Mouse (Mus musculus) midbrain, embryonic 15.5 days (tissue): ENCODE measurements around the gene Akap13. TPM values are rescaled to one million over a fixed set of nuclear protein-coding genes. Genes with fewer than 3 reads are reported as not detected.

Experiments
- ATAC-seq: fragments of 200-750 bp; cut with Nextera tagmentation; replicated peaks from 2 replicates; pipeline ENCODE4 v1.8.0; 2017; ENCODE audit warnings: moderate TSS enrichment
- H3K27ac ChIP-seq: fragments of 300-500 bp; sonication (generic); 2 replicates; pipeline ENCODE4 v1.5.1; 2015; ENCODE audit warnings: mild to moderate bottlenecking, inconsistent platforms
- H3K27me3 ChIP-seq: fragments of 300-500 bp; sonication (generic); replicated peaks from 2 replicates; pipeline ENCODE4 v1.6.1; 2015; ENCODE audit warnings: inconsistent platforms
- H3K36me3 ChIP-seq: fragments of 300-500 bp; sonication (generic); replicated peaks from 2 replicates; pipeline ENCODE4 v1.6.1; 2015; ENCODE audit warnings: inconsistent platforms
- H3K4me1 ChIP-seq: fragments of 300-500 bp; sonication (generic); 2 replicates; pipeline ENCODE4 v1.6.1; 2015; ENCODE audit warnings: inconsistent platforms
- H3K4me2 ChIP-seq: fragments of 300-500 bp; sonication (generic); 2 replicates; pipeline ENCODE4 v1.6.1; 2015; ENCODE audit warnings: inconsistent platforms, mild to moderate bottlenecking, moderate library complexity
- H3K4me3 ChIP-seq: fragments of 300-500 bp; sonication (generic); 2 replicates; pipeline ENCODE4 v1.5.1; 2015; ENCODE audit warnings: mild to moderate bottlenecking, inconsistent platforms
- H3K9ac ChIP-seq: fragments of 300-500 bp; sonication (generic); 2 replicates; pipeline ENCODE4 v1.6.1; 2015; ENCODE audit warnings: mild to moderate bottlenecking, inconsistent platforms
- H3K9me3 ChIP-seq: fragments of 300-500 bp; sonication (generic); 2 replicates; pipeline ENCODE4 v1.6.1; 2016; ENCODE audit warnings: inconsistent platforms
- WGBS: fragments of 180-500 bp; shearing (Covaris S2); methylation state at CpG from one replicate; pipeline ENCODE4 v1.1.7; 2015; ENCODE audit warnings: mixed read lengths; 5-methylcytosine and 5-hydroxymethylcytosine counted together
- polyA plus RNA-seq: library from polyadenylated mRNA; unstranded; fragments of >200 nt; fragmentation: Nextera tagmentation; extraction: Ambion mirVana; gene quantifications from 2 replicates; pipeline ENCODE4 v1.2.1, GENCODE M21; 2015

Gene Akap13
- polyA plus RNA-seq, 1 experiment from 2014 or later: 16.1 TPM

DNA sequence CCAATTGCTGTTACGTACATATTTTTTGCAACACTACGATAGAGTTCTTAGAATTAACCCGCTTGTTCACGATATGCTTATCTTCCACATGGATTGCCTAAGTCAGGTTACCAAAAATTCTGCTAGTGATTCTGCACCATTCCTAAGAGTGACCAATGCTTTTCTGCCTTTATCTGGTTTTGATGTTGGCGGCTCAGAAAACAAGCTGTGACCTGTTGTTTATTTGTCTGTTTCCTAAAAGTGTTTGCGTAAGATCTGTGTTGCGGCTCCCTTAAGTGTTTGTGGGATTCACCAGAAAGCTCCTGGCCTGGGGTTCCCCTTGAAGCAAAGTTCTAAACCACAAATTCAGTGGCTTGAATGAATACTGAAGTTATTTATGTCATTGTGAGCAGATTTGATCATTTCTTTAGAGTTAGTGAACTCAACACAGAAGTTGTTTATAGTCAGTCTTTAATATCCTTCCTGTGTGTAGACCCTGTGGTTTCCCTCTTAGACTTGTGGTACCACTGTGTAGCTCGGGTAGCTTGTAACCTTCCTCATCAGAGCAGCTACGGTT lies 201.0 kb downstream of the Akap13 start:
- Histone ChIP-seq H3K27me3 (no peaks in the 10 kb centered on the region), H3K4me1 (no peaks in the 10 kb centered on the region), H3K4me2 (no peak overlapping the region), H3K27ac (no peak overlapping the region), H3K9me3 (no peaks in the 10 kb centered on the region), H3K36me3 (no peaks in the 10 kb centered on the region), H3K9ac (no peak overlapping the region), H3K4me3 (no peak overlapping the region)
- WGBS: 92% methylated on average over 9 of the region's 9 CpGs
- ATAC-seq: no peak

DNA sequence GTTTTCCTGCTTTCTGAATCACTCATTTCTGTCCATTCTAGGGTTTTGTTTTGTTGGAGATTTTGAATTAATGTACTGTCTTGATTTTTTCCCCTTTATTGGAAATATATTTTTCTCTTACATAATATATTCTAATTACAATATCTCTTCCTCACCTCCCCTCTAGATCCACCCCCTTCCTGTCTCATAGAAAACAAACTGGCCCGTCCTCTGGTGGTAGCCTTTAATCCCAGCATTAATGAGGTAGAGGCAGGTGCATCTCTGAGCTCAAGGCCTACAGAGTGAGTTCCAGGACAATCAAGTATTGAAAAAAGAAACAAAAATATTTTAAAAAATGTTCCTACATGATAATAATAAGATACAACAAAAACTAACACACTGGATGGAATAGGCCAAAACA lies 201.6 kb downstream of the Akap13 start:
- WGBS: 43% methylated on average over 1 of the region's 1 CpGs
- no peaks in the 10 kb centered on the region for H3K36me3 ChIP-seq
- no peak overlapping the region for H3K4me2 ChIP-seq
- H3K9me3 ChIP-seq: no peaks in the 10 kb centered on the region
- ATAC-seq: no peak
- H3K27me3 ChIP-seq: no peaks in the 10 kb centered on the region
- H3K4me1 ChIP-seq: no peaks in the 10 kb centered on the region
- H3K4me3 ChIP-seq: no peak overlapping the region
- H3K9ac ChIP-seq: no peak overlapping the region
- H3K27ac ChIP-seq: no peak overlapping the region

DNA sequence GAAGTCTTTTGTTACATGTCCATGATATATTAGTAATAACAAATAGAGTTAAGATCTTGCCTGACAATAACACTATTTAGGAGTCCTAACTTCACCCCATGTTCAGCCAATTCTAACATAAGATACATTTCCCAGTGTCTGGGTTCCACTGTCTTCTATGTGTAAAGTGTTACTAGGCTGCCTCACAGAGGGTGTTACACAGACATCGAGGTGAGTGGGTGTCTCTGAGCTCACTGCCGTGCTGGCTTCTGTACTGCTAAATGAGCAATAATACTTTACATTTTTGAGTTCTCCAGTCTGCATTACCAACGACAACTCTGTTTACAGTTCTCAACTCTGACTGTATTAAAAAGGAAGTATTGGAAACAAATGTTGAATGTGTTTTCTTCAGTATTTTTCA lies 209.1 kb downstream of the Akap13 start:
- no peaks in the 10 kb centered on the region for H3K9me3 ChIP-seq
- WGBS: 93% methylated on average over 3 of the region's 3 CpGs
- no peak for ATAC-seq

DNA sequence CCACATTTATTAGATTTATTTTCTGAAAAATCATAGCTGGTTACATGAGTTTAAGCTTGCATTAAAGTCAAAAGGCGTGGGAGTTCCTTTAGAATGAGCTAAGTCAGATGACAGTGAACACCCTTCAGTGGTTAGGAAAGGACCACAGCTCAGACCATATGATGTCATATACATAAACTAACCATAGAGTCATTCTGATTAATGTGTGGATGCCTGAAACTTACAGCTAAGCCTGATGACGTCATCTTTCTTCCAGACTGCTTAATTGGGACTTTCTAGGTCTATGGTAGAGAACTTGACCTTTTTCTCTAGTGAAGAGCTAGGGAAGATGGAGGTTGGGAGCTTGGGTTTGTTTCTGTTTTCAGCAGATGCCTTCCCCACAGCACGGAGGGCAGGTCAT lies 211.6 kb downstream of the Akap13 start:
- Histone ChIP-seq H3K27me3 (no peaks in the 10 kb centered on the region), H3K4me2 (no peak overlapping the region), H3K4me3 (no peak overlapping the region), H3K36me3 (no peaks in the 10 kb centered on the region), H3K4me1 (no peaks in the 10 kb centered on the region), H3K27ac (no peak overlapping the region), H3K9me3 (no peaks in the 10 kb centered on the region), H3K9ac (no peak overlapping the region)
- 93% methylated on average over 3 of the region's 3 CpGs for WGBS
- no peak for ATAC-seq

More for the DNA sequence above, 209.1 kb downstream of the Akap13 start:
- no peaks in the 10 kb centered on the region for H3K4me1 ChIP-seq
- no peak overlapping the region for H3K27ac ChIP-seq
- H3K4me2 ChIP-seq: no peak overlapping the region
- H3K36me3 ChIP-seq: no peaks in the 10 kb centered on the region
- no peak overlapping the region for H3K9ac ChIP-seq
- no peaks in the 10 kb centered on the region for H3K27me3 ChIP-seq
- no peak overlapping the region for H3K4me3 ChIP-seq

DNA sequence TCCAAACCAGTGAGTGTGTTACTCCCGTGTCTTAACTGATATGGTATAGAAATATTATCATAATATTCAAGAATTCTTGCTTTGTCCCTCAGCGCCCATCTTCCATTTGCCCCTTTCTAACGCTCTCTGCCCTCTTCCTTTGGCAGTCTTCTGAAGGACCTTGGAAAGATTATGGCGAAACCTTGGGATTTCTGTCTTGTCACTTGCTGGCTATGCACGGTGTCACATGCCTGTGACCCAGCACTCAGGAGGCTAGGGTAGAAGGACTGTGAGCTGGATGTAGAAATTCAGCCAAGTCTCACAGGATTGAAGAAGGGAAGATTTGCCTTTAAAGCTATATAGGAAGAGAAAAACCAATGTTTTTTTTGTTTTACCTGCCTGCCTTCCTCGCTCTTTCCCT lies 212.2 kb downstream of the Akap13 start:
- H3K4me2 ChIP-seq: no peak overlapping the region
- H3K27me3 ChIP-seq: no peaks in the 10 kb centered on the region
- no peaks in the 10 kb centered on the region for H3K9me3 ChIP-seq
- no peaks in the 10 kb centered on the region for H3K4me1 ChIP-seq
- no peak overlapping the region for H3K9ac ChIP-seq
- no peak overlapping the region for H3K27ac ChIP-seq
- ATAC-seq: no peak
- 95% methylated on average over 6 of the region's 6 CpGs for WGBS
- no peaks in the 10 kb centered on the region for H3K36me3 ChIP-seq
- no peak overlapping the region for H3K4me3 ChIP-seq

- Histone ChIP-seq H3K9ac (no peak overlapping the region), H3K9me3 (no peaks in the 10 kb centered on the region), H3K27ac (no peak overlapping the region), H3K36me3 (no peaks in the 10 kb centered on the region), H3K27me3 (no peaks in the 10 kb centered on the region), H3K4me3 (no peak overlapping the region), H3K4me1 (no peaks in the 10 kb centered on the region), H3K4me2 (no peak overlapping the region)
- 85% methylated on average over 1 of the region's 1 CpGs for whole genome bisulfite sequencing
- no peak for ATAC-seq
These were observed 213.1 kb downstream of the Akap13 start for GRCm38 (mm10) chr7:75668396-75668795.

DNA sequence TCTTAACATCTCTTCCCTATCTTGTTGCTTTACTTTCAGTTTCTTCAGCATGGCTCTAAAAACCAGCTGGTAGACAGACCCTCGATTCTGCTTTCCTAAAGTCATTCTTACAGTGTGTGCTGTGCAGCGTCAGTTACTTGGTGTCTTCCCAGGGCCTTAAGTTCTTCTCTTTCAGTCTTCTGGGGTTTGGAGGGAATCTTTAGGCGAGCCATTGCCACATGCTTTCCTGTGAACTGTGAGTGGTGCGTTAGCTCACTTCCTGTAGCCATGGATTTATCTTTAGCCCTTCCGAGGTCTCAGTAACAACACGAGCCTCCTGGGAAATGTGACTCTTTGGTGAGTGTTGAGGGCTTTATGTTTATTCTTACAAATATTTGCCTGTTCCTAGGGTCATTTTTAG lies 214.1 kb downstream of the Akap13 start:
- H3K27ac ChIP-seq: no peak overlapping the region
- no peaks in the 10 kb centered on the region for H3K4me1 ChIP-seq
- no peak for ATAC-seq
- no peak overlapping the region for H3K4me3 ChIP-seq
- no peak overlapping the region for H3K4me2 ChIP-seq
- no peaks in the 10 kb centered on the region for H3K27me3 ChIP-seq
- no peaks in the 10 kb centered on the region for H3K9me3 ChIP-seq
- WGBS: 87% methylated on average over 6 of the region's 6 CpGs
- H3K36me3 ChIP-seq: no peaks in the 10 kb centered on the region
- H3K9ac ChIP-seq: no peak overlapping the region

DNA sequence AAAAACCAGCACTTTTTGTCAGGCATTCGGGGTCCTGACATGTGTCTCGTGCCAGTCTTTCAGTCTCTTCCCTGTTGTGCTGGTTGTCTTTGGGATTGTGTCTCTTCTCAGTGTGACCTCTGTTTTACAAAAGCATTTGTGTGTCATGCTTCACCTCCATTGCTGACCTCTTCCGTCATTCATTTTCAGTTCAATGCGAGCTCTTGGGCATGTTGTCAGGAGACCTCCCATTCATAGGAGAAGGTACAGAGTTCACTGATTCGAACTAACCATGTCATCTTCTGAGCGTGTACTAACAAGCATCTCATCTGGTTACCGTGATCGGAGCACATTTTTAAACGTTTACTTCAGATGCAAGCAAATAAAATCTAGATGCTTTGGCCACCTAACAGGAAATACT lies 224.3 kb downstream of the Akap13 start:
- H3K4me1 ChIP-seq: no peaks in the 10 kb centered on the region
- no peaks in the 10 kb centered on the region for H3K9me3 ChIP-seq
- H3K27ac ChIP-seq: no peak overlapping the region
- H3K36me3 ChIP-seq: no peaks in the 10 kb centered on the region
- WGBS: 52% methylated on average over 9 of the region's 9 CpGs
- H3K4me2 ChIP-seq: no peak overlapping the region
- ATAC-seq: no peak
- no peak overlapping the region for H3K9ac ChIP-seq
- no peak overlapping the region for H3K4me3 ChIP-seq
- H3K27me3 ChIP-seq: no peaks in the 10 kb centered on the region

DNA sequence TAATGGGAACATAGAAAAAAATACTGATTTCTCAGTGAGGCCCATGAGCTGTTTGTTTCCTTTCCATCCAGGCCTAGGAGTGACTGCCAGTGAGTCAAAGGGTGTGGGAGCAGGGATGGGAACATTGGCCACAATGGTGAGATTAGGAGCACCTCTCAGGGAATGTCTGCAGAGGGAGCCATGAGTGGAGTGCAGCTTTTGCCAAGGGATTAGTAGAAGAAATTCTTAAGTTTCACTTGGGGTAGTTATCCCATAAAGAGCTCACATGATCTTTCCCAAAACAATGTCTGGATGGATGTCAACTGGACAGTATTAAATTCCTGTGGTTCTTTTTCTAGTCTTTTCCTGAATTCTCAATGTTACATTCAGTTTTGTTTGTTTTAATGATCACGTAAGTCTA lies 227.6 kb downstream of the Akap13 start:
- 96% methylated on average over 1 of the region's 1 CpGs for WGBS
- ATAC-seq: no peak
- no peaks in the 10 kb centered on the region for H3K4me1 ChIP-seq

GRCm38 (mm10) chr7:75683410-75683809 lies 228.1 kb downstream of the Akap13 start:
- Histone ChIP-seq H3K4me1 (no peaks in the 10 kb centered on the region), H3K27ac (no peak overlapping the region), H3K4me2 (no peak overlapping the region), H3K27me3 (no peaks in the 10 kb centered on the region), H3K9me3 (no peaks in the 10 kb centered on the region), H3K36me3 (no peaks in the 10 kb centered on the region), H3K9ac (no peak overlapping the region), H3K4me3 (no peak overlapping the region)
- ATAC-seq: no peak
- WGBS: 78% methylated on average over 6 of the region's 6 CpGs

More for the DNA sequence above, 227.6 kb downstream of the Akap13 start:
- H3K9me3 ChIP-seq: no peaks in the 10 kb centered on the region
- no peaks in the 10 kb centered on the region for H3K36me3 ChIP-seq
- no peak overlapping the region for H3K27ac ChIP-seq
- no peak overlapping the region for H3K4me3 ChIP-seq
- H3K4me2 ChIP-seq: no peak overlapping the region
- no peak overlapping the region for H3K9ac ChIP-seq
- no peaks in the 10 kb centered on the region for H3K27me3 ChIP-seq

DNA sequence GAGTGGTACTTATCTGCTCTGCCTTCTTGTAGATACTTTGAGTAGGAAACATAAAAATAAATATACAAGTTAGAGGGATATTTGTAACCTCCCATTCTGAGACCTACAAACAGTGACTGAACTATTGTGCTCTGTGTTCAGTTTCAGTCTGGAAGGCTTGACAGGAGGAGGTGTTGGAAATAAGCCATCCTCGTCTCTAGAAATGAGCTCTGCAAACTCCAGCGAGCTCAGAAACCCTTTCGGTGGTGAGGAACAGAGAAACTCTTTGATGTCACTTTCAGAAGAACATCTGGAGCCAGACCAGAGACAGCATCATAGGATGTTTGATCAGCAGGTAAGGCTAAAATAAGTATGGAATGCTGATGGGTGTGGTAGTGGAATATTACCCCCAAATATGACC lies 229.6 kb downstream of the Akap13 start:
- 87% methylated on average over 3 of the region's 3 CpGs for WGBS
- no peaks in the 10 kb centered on the region for H3K27me3 ChIP-seq

DNA sequence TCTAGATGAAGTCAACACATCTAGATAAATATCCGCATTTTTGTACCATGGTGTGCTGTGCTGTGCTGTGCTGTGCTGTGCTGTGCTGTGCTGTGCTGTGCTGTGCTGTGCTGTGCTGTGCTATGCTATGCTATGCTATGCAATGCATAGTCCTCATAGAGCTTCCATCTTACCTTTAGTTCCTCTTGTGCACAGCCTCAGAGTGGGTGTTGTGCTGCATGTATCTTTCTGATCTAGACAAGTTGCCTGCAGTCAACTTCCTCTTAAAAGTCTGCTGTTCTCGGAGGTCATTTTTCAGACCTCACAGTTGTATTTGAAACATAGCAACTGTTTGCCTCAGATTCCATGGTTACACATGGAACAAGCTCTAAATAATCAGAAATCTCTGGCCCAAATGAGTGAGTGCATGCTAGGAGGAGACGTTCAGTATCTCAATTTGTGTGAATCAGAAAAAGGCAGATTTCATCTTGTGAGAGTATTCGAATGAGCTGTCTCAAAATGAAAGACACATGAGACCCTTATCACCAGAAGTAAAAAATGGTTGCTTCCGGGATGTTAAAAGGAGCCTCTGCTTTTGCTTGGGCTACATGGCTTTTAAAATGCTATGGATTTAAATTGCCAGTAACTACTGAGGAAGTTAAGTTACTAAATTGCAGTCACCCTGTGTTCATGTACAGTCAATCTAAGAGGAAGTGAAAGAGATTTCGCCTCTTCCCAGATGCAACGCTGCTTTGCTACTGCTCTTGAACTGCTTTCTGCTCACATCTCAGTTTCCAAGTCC lies 230.9 kb downstream of the Akap13 start:
- Histone ChIP-seq H3K9ac (no peak overlapping the region), H3K4me1 (no peaks in the 10 kb centered on the region), H3K4me3 (no peak overlapping the region), H3K4me2 (no peak overlapping the region), H3K36me3 (no peaks in the 10 kb centered on the region), H3K27ac (no peak overlapping the region), H3K9me3 (no peaks in the 10 kb centered on the region), H3K27me3 (no peaks in the 10 kb centered on the region)
- WGBS: 91% methylated on average over 7 of the region's 7 CpGs
- no peak for ATAC-seq

More for the DNA sequence above, 229.6 kb downstream of the Akap13 start:
- Histone ChIP-seq H3K9ac (no peak overlapping the region), H3K4me3 (no peak overlapping the region), H3K9me3 (no peaks in the 10 kb centered on the region), H3K27ac (no peak overlapping the region), H3K4me2 (no peak overlapping the region), H3K4me1 (no peaks in the 10 kb centered on the region), H3K36me3 (no peaks in the 10 kb centered on the region)
- ATAC-seq: no peak

DNA sequence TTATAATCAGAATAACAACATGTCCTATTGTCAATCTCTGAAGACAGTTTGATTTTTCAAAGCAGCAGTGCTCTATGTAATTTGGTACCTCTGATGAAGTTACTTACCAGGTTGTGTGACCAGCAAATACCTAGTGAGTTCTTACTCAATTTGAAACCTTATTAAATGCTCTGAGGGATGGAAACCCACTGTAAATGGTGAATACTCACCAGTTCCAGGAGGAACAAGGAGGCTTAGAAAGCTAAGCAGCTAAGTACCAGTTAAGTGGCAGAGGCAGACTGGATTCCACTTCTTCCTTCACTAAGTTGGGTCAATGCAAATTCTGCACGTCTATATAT lies 231.5 kb downstream of the Akap13 start:
- 85% methylated on average over 1 of the region's 1 CpGs for WGBS
- no peaks in the 10 kb centered on the region for H3K36me3 ChIP-seq
- ATAC-seq: no peak

More for the DNA sequence above, 231.5 kb downstream of the Akap13 start:
- no peak overlapping the region for H3K9ac ChIP-seq
- H3K4me3 ChIP-seq: no peak overlapping the region
- no peaks in the 10 kb centered on the region for H3K4me1 ChIP-seq
- H3K9me3 ChIP-seq: no peaks in the 10 kb centered on the region
- no peaks in the 10 kb centered on the region for H3K27me3 ChIP-seq
- H3K27ac ChIP-seq: no peak overlapping the region
- no peak overlapping the region for H3K4me2 ChIP-seq
